Mouse (Mus musculus) G1E (cell line): ENCODE results near the gene Iffo2.
"Not testable (repeated sequence)": the region's sequence is repeated elsewhere in the genome, so short reads cannot be mapped to it uniquely, and the experiment has no call there.

Source experiments
- CTCF ChIP-seq: IDR thresholded peaks from 2 replicates; pipeline ENCODE4 v1.5.1; 2012; ENCODE audit warnings: low read depth, low read length, inconsistent platforms, mixed read lengths
- GATA1 ChIP-seq: IDR thresholded peaks from 2 replicates; pipeline ENCODE4 v1.6.1; 2012; ENCODE audit warnings: borderline replicate concordance, low read length, inconsistent platforms, mixed read lengths
- GATA2 ChIP-seq: IDR thresholded peaks from 2 replicates; pipeline ENCODE4 v1.6.1; 2012; ENCODE audit warnings: low read depth, low read length, inconsistent platforms, borderline replicate concordance
- POLR2AphosphoS5 ChIP-seq: IDR thresholded peaks from 2 replicates; pipeline ENCODE4 v1.6.1; 2012; ENCODE audit warnings: low read depth, low read length, inconsistent platforms; ENCODE audit not compliant: insufficient replicate concordance
- TAL1 ChIP-seq: conservative IDR thresholded peaks from 2 replicates; pipeline ENCODE4 v1.6.1; 2012; ENCODE audit warnings: low read depth, low read length, inconsistent platforms, mixed read lengths

DNA sequence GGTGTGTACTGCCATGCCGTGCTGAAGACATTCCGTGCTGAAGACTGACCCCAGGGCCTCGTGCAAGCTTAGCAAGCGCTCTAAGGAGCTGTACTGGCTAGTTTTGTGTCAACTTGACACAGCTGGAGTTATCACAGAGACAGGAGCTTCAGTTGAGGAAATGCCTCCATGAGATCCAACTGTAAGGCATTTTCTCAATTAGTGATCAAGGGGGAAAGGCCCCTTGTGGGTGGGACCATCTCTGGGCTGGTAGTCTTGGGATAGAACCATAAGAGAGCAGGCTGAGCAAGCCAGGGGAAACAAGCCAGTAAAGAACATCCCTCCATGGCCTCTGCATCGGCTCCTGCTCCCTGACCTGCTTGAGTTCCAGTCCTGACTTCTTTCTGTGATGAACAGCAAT lies at the start of gene Iffo2:
- TF ChIP-seq CTCF, POLR2AphosphoS5, TAL1, GATA1, GATA2: not testable (repeated sequence)
